Mouse (Mus musculus): ENCODE measurements around the gene B4galt3. TPM values are rescaled to one million over a fixed set of nuclear protein-coding genes. Genes with fewer than 3 reads are reported as not detected.

Gene B4galt3
- polyA plus RNA-seq, 1 experiment from 2014 or later: 94.3 TPM

DNA sequence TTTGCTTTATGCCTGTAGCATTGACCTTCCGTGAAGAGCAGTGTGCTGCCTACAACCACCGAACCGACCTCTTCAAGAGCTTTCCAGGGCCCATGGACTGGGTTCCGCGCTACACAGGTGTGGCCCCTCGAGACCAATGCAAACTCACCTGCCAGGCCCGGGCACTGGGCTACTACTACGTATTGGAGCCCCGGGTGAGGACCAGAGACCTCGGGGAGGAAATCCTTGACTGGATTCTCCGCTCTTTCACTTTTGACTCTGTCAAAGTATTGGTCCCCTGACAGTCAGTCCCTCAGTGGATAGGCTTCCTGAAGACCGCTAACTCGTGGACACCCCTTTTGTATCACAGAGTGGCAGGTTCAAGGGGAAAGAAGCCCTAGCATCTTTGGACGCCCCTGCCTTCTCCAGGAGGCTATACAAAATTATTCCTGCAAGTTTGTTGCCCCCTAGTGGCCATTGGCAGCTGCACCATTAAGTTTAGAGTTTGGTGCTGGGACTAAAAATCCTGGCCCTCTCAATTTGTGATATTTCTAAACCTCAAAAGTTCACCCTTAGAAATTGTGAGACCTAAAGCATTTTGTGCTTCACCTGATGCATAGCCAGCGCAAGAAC, 13.1 kb upstream of the B4galt3 start:
- no peak for ATAC-seq (replicated peaks; ENCODE audit: low FRiP score)
- peaks cover 54% of the 10 kb centered on the region for H3K36me3 ChIP-seq
- no peaks in the 10 kb centered on the region for H3K27me3 ChIP-seq
- no peak overlapping the region for H3K4me3 ChIP-seq (replicated peaks)
- no peak overlapping the region for H3K4me2 ChIP-seq
- WGBS: 70% methylated on average over 15 of the region's 15 CpGs
- no peak overlapping the region for H3K9ac ChIP-seq
- no peak overlapping the region for H3K27ac ChIP-seq
- peaks cover 26% of the 10 kb centered on the region for H3K4me1 ChIP-seq
- H3K9me3 ChIP-seq (replicated peaks): no peaks in the 10 kb centered on the region

DNA sequence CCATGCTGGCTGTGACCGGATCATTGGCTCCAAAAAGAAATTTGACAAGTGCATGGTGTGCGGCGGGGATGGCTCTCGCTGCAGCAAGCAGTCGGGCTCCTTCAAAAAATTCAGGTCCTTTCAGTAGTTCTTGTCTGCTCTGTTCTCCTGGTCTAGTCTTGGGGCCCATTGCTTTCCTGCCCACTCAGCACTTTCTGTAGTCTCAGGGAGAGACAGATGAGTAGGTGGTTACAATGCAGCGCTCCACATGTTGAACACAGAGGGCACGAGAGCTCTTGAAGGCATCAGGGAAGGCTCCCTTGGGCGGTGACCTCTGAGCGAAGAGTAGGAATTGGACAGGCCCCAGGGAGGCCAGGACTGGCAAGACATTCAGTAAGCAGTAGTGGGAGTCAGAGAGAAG, 12.3 kb upstream of the B4galt3 start:
- no peaks in the 10 kb centered on the region for H3K9me3 ChIP-seq (replicated peaks)
- H3K27ac ChIP-seq: no peak overlapping the region
- WGBS: 91% methylated on average over 9 of the region's 9 CpGs
- no peak overlapping the region for H3K9ac ChIP-seq
- H3K4me3 ChIP-seq (replicated peaks): no peak overlapping the region
- no peaks in the 10 kb centered on the region for H3K27me3 ChIP-seq
- peaks cover 54% of the 10 kb centered on the region for H3K36me3 ChIP-seq
- no peak for ATAC-seq (replicated peaks; ENCODE audit: low FRiP score)
- peaks cover 26% of the 10 kb centered on the region for H3K4me1 ChIP-seq
- H3K4me2 ChIP-seq: no peak overlapping the region

DNA sequence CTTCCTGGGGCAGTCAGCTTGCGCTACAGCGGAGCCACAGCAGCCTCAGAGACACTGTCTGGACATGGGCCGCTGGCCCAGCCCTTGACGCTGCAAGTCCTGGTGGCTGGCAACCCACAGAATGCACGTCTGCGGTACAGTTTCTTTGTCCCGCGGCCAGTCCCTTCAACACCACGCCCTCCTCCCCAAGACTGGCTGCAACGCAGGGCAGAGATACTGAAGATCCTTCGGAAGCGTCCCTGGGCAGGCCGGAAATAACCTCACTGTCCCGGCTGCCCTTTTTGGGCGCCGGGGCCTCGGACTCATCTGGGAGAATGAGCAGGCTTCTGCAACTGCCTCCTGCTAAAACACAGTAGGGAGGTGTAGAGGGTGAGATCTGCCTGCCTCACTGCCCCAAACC, 11.2 kb upstream of the B4galt3 start:
- Histone ChIP-seq H3K9ac (no peak overlapping the region), H3K4me3 (replicated peaks) (no peak overlapping the region), H3K36me3 (peaks cover 47% of the 10 kb centered on the region), H3K4me1 (peaks cover 27% of the 10 kb centered on the region), H3K9me3 (replicated peaks) (no peaks in the 10 kb centered on the region), H3K4me2 (no peak overlapping the region), H3K27me3 (no peaks in the 10 kb centered on the region), H3K27ac (no peak overlapping the region)
- no peak for ATAC-seq (replicated peaks; ENCODE audit: low FRiP score)
- WGBS: 84% methylated on average over 17 of the region's 17 CpGs

DNA sequence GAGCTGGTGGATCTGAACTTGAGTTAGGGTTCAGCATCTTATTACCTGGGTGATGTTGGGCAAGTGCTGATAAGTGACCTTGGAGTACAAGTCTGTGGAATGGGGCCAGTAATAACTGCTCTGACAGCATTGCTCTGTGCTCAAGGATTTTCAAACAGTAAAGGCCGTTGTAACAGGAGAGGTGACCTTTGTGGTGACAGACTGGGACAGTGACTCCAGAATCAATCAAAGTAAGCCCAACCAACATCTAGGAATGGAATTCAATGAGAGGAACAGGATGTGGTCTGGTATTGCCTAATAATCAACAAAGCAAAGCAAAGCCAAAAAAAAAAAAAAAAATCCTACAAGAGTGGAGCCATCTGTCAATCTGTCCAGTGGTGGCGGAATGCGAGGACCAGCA, 9.8 kb upstream of the B4galt3 start:
- Histone ChIP-seq H3K27me3 (no peaks in the 10 kb centered on the region), H3K9ac (no peak overlapping the region), H3K4me3 (replicated peaks) (no peak overlapping the region), H3K4me1 (peaks cover 27% of the 10 kb centered on the region), H3K9me3 (replicated peaks) (no peaks in the 10 kb centered on the region), H3K27ac (no peak overlapping the region), H3K36me3 (peaks cover 36% of the 10 kb centered on the region), H3K4me2 (no peak overlapping the region)
- 44% methylated on average over 3 of the region's 3 CpGs for WGBS
- no peak for ATAC-seq (replicated peaks; ENCODE audit: low FRiP score)

DNA sequence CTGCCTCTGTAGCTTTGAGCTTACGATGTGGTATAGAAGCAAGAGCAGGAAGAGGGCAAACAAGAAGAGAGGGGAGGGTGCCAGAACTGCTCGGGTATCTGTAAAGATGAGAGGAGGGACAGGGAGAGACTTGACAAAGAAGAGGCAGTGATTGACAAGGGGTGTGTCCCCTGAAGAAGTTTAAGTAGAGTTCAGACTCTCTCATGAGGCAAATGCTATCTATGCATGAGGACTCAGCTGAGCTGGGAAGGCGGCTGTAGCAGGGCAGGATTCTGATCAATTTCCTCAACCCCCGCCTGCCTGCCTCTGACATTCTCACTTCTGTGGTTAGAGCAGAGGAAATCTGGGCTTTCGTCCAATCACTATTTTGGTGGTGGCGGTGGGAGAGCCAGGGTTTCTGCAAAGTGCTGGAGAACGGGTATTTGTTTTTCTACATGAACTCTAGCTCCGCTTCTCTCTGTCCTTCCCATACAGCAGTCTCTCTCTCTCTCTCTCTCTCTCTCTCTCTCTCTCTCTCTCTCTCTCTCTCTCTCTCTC, 7.5 kb upstream of the B4galt3 start:
- Histone ChIP-seq H3K4me3 (replicated peaks) (peak overlapping the region; percentile 18), H3K4me1 (peaks cover 27% of the 10 kb centered on the region), H3K9me3 (replicated peaks) (no peaks in the 10 kb centered on the region), H3K4me2 (peak overlapping the region; percentile 50), H3K27me3 (no peaks in the 10 kb centered on the region), H3K36me3 (peaks cover 19% of the 10 kb centered on the region), H3K27ac (peak overlapping the region; percentile 95), H3K9ac (no peak overlapping the region)
- WGBS: 5% methylated on average over 8 of the region's 8 CpGs
- ATAC-seq (replicated peaks; ENCODE audit: low FRiP score): peak; percentile 78

DNA sequence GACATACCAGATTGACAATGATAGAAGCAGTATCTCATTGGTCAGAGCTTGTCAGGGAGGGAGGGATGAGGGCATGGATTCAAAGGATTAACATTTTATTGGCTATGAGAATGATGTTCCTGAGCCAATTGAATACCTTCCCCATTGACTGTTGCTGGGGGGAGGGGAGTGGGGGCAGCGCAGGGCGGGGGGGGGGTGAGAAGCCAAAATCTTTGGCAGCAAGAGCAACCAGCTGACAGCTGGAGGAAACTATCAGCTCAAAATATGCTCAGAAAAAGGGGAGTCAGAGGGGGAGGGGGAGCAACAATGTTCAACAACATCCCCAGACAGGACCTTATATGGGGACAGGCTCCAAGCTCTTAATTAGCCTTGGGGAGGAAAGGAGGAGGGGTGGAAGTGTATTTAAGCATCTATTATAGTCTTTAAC, 6.9 kb upstream of the B4galt3 start:
- Histone ChIP-seq H3K36me3 (peaks cover 13% of the 10 kb centered on the region), H3K4me1 (peaks cover 27% of the 10 kb centered on the region), H3K27me3 (no peaks in the 10 kb centered on the region), H3K4me2 (peak overlapping the region; percentile 50), H3K4me3 (replicated peaks) (peak overlapping the region; percentile 18; the same call in 1 of the 2 replicates), H3K9me3 (replicated peaks) (no peaks in the 10 kb centered on the region), H3K9ac (no peak overlapping the region), H3K27ac (peak overlapping the region; percentile 95)
- WGBS: 11% methylated on average over 2 of the region's 2 CpGs
- peak; percentile 85 for ATAC-seq (replicated peaks; ENCODE audit: low FRiP score)

DNA sequence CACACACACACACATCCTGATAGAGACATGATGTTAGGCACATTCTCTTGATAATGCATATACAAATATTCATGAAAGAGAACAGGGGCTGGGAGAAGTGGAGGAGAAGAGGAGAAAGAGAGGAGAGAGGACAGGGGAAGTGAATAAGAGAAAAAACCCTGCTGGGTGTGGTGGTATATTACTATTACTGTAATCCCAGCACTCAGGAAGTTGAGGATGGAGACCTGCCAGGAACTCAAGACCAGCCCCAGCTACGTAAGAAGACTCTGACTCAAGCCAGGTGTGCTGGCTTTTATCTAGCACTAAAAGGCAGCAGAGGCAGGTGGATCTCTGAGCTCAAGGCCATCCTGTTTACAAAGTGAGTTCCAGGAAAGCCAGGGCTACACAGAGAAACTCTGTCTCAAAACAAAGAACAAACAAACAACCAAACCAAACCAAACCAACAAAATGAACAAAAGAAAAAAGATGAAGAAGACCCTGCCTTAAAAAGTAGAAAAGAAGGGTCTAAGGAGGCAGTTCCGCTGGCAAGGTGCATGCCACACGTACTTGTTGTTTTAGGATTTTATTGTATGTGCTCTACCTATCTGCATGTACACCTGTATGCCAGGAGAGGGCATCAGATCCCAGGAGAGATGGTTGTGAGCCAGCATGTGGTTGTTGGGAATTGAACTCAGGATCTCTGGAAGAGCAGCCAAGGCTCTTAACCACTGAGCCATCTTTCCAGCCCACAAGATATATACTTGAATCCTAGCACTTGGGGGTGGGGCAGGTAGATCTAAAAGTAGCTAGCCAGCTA, 6.3 kb upstream of the B4galt3 start:
- Histone ChIP-seq H3K4me2 (peak overlapping the region; percentile 50; the same call in 1 of the 2 replicates), H3K27me3 (no peaks in the 10 kb centered on the region)
- 78% methylated on average over 3 of the region's 3 CpGs for WGBS

DNA sequence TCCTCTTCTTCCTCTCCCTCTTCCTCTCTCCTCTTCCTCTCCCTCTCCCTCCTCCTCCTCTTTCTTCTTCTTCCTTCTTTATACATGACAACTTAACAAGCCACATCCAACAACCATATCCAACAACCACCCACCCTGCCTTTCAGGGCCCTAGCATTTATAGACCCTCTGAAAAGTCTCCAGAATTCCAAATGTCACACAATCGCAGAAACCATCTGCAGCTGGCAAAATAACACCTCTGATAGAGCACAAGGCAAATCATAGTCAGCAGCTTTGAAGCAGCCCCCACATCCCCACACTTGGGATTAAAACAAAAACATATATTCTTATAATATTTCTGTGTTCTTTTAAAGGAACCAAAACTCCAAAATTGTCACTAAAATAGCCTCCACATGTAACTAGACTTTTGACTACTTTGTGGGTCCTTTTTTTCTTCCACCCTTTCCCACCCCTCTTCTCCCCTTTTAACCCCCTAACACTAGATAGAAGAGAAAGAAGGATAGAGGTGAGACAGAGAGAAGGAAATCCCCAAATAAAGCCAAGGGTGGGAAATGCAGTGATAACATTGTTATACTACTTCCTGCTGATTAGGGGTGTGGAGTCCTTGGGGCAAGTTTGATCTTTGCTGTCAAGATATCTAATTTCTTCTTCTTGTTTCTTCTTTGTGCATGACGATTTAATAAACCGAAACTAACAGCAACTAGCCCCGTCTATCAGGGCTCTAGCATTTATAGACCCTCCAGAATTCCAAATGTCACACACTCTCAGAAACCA, 4.0 kb upstream of the B4galt3 start:
- ATAC-seq (replicated peaks; ENCODE audit: low FRiP score): no peak
- no peak overlapping the region for H3K4me2 ChIP-seq

More for the DNA sequence above, 6.3 kb upstream of the B4galt3 start:
- Histone ChIP-seq H3K27ac (peak overlapping the region; percentile 90), H3K4me1 (peaks cover 27% of the 10 kb centered on the region), H3K4me3 (replicated peaks) (no peak overlapping the region), H3K36me3 (peaks cover 8% of the 10 kb centered on the region), H3K9me3 (replicated peaks) (no peaks in the 10 kb centered on the region), H3K9ac (no peak overlapping the region)
- no peak for ATAC-seq (replicated peaks; ENCODE audit: low FRiP score)

DNA sequence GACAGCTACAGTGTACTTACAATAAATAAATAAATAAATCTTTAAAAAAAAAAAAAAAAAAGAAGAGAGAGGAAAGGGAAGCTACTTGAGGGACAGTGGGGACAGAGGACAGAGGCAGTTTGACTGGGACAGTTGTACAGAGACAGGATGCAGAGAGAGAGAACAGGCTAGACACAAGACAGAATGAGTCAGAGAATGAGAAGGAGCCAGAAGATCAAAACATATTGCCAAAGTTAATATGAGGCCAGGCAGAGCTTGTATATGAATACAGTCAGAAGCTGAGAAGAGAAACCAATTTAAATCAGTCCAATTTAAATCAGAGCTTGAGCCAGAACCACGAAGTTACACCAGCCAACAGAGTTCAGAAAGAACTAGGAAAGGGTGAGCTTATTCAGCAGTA, 1.8 kb upstream of the B4galt3 start:
- H3K4me2 ChIP-seq: no peak overlapping the region
- no peaks in the 10 kb centered on the region for H3K27me3 ChIP-seq
- no peak overlapping the region for H3K27ac ChIP-seq
- peaks cover 29% of the 10 kb centered on the region for H3K4me1 ChIP-seq
- H3K9me3 ChIP-seq (replicated peaks): no peaks in the 10 kb centered on the region
- whole genome bisulfite sequencing: 67% methylated on average over 1 of the region's 1 CpGs
- no peak overlapping the region for H3K9ac ChIP-seq
- H3K36me3 ChIP-seq: peaks cover 17% of the 10 kb centered on the region
- H3K4me3 ChIP-seq (replicated peaks): no peak overlapping the region
- ATAC-seq (replicated peaks; ENCODE audit: low FRiP score): no peak

More for the DNA sequence above, 4.0 kb upstream of the B4galt3 start:
- H3K27ac ChIP-seq: no peak overlapping the region
- WGBS: 76% methylated on average over 4 of the region's 4 CpGs
- no peaks in the 10 kb centered on the region for H3K9me3 ChIP-seq (replicated peaks)
- H3K36me3 ChIP-seq: no peaks in the 10 kb centered on the region
- H3K9ac ChIP-seq: no peak overlapping the region
- no peak overlapping the region for H3K4me3 ChIP-seq (replicated peaks)
- H3K27me3 ChIP-seq: no peaks in the 10 kb centered on the region
- peaks cover 31% of the 10 kb centered on the region for H3K4me1 ChIP-seq

DNA sequence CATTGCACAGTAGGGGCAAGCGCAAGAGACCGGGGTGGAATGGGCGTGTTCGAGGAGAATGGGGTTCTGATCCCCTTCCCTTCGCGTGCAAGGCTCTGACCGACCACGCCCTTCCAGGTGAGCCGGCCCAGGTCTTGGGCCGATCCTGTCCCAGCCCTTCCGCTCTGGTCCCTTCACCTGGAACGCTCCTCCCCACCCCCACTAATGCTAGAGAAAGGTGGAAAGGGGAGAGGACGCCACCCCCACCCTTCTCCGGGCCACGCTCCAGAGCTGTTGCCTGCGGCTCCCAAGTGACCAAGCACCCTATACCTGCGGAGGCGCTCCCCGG, 409 bp downstream of the B4galt3 start:
- H3K27ac ChIP-seq: peak overlapping the region; percentile 85
- peaks cover 24% of the 10 kb centered on the region for H3K4me1 ChIP-seq
- H3K4me2 ChIP-seq: peak overlapping the region; percentile 87
- H3K36me3 ChIP-seq: peaks cover 39% of the 10 kb centered on the region
- peak overlapping the region; percentile 82 for H3K4me3 ChIP-seq (replicated peaks)
- H3K9ac ChIP-seq: peak overlapping the region; percentile 69
- H3K27me3 ChIP-seq: no peaks in the 10 kb centered on the region
- under 1% methylated on average over 17 of the region's 19 CpGs for WGBS
- peak; percentile 90 for ATAC-seq (replicated peaks; ENCODE audit: low FRiP score)
- H3K9me3 ChIP-seq (replicated peaks): no peaks in the 10 kb centered on the region

DNA sequence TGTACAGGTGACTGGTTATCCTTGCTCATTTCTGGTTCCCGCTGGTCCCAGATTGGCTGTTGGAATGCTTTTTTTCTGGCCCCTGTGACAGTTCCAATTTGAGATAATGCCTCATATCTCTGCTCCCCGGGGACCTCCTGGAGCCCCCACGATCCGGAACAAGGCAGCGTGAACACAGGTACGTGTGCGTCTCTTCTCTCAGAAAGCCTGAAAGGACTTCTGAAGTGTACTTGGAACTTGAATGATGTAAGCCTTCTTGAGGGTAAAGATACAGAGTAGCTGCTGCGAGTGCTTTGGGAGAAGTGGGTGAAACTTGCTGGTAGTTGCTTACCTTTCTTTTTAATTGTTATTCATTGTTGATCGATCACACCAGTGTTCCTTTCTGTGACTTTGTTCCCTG, 1.1 kb downstream of the B4galt3 start:
- WGBS: 40% methylated on average over 9 of the region's 9 CpGs
- peak overlapping the region; percentile 85 for H3K27ac ChIP-seq

DNA sequence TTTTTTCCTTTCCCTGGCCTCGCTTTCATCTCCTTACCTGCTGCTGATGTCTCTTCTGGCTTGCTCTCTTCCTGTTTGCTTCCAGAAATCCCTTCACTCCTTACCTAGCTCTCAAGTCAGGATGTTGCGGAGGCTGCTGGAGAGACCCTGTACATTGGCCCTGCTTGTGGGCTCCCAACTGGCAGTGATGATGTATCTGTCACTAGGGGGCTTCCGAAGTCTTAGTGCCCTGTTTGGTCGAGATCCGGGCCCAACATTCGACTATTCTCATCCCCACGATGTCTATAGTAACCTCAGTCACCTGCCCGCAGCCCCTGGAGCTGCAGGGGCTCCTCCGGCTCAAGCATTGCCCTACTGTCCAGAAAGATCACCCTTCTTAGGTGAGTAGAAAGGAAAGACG, 1.5 kb downstream of the B4galt3 start:
- peak overlapping the region; percentile 82 for H3K4me3 ChIP-seq (replicated peaks)
- H3K9ac ChIP-seq: 0 out of 2 replicates have a peak overlapping the region, but pooled peaks have one; percentile 69
- H3K36me3 ChIP-seq: peaks cover 50% of the 10 kb centered on the region
- ATAC-seq (replicated peaks; ENCODE audit: low FRiP score): no peak
- no peaks in the 10 kb centered on the region for H3K27me3 ChIP-seq
- no peaks in the 10 kb centered on the region for H3K9me3 ChIP-seq (replicated peaks)
- whole genome bisulfite sequencing: 65% methylated on average over 10 of the region's 10 CpGs
- peak overlapping the region; percentile 87 for H3K4me2 ChIP-seq
- 0 out of 2 replicates have a peak overlapping the region, but pooled peaks have one; percentile 85 for H3K27ac ChIP-seq
- peaks cover 24% of the 10 kb centered on the region for H3K4me1 ChIP-seq

More for the DNA sequence above, 1.1 kb downstream of the B4galt3 start:
- H3K27me3 ChIP-seq: no peaks in the 10 kb centered on the region
- H3K36me3 ChIP-seq: peaks cover 46% of the 10 kb centered on the region
- no peaks in the 10 kb centered on the region for H3K9me3 ChIP-seq (replicated peaks)
- peaks cover 24% of the 10 kb centered on the region for H3K4me1 ChIP-seq
- ATAC-seq (replicated peaks; ENCODE audit: low FRiP score): no peak
- peak overlapping the region; percentile 69 for H3K9ac ChIP-seq
- peak overlapping the region; percentile 82 for H3K4me3 ChIP-seq (replicated peaks)
- peak overlapping the region; percentile 87 for H3K4me2 ChIP-seq

All from kidney, embryonic 15.5 days (tissue).